Mouse (Mus musculus) mature B cell (primary cell): ENCODE data around the gene Foxd4.

Experiments
- in situ Hi-C: fragments of 300-500 bp; cut with MboI; formaldehyde crosslinking; loops from 2 replicates; pipeline ENCODE4 v1.14.3; 2019

Gene Foxd4

GRCm38 (mm10) chr19:24875129-24875870 lies 25.7 kb downstream of the Foxd4 start, which contains the start of gene Gm10053:
Gm10053 (plus strand) TSS chr19:24875686.
- in situ Hi-C loops: loop anchor here (10.0 kb wide), 1 partner anchor 260 kb away; no protein-coding TSS in a partner anchor

GRCm38 (mm10) chr19:24873873-24874272 lies 27.1 kb downstream of the Foxd4 start:
- in situ Hi-C loops: loop anchor here (10.0 to 25.0 kb wide), 2 partner anchors 259 to 562 kb away; no protein-coding TSS in a partner anchor

GRCm38 (mm10) chr19:24871037-24871635 lies 29.9 kb downstream of the Foxd4 start:
- in situ Hi-C loops: loop anchor here (10.0 to 25.0 kb wide), 2 partner anchors 256 to 559 kb away; no protein-coding TSS in a partner anchor

- in situ Hi-C loops: loop anchor here (25.0 kb wide), 1 partner anchor 553 kb away; no protein-coding TSS in a partner anchor
Measured at GRCm38 (mm10) chr19:24865436-24865835, 35.6 kb downstream of the Foxd4 start.

- in situ Hi-C loops: loop anchor here (25.0 kb wide), 1 partner anchor 550 kb away; no protein-coding TSS in a partner anchor
Measured at GRCm38 (mm10) chr19:24861612-24862451, 39.2 kb downstream of the Foxd4 start, which contains the start of gene Pgm5. Pgm5 (minus strand) TSS chr19:24861855.

GRCm38 (mm10) chr19:24861276-24861611 lies 39.8 kb downstream of the Foxd4 start:
- in situ Hi-C loops: loop anchor here (25.0 kb wide), 1 partner anchor 549 kb away; no protein-coding TSS in a partner anchor

GRCm38 (mm10) chr19:24851456-24852315 lies 49.3 kb downstream of the Foxd4 start:
- in situ Hi-C loops: loop anchor here (25.0 kb wide), 1 partner anchor 539 kb away; no protein-coding TSS in a partner anchor
